Mouse (Mus musculus) E14TG2a.4 (cell line): ENCODE measurements around the gene Gm7075.
A peak's percentile ranks its signal among the peaks of the same experiment; 100 is the strongest.

Source experiments
- H3K27me3 ChIP-seq: 2 replicates; pipeline ENCODE4 v1.6.1; 2014; ENCODE audit warnings: low read length, control low read depth; ENCODE audit not compliant: insufficient read depth
- H3K36me3 ChIP-seq: 2 replicates; pipeline ENCODE4 v1.6.1; 2014; ENCODE audit warnings: low read length, control low read depth; ENCODE audit not compliant: insufficient read depth
- H3K4me1 ChIP-seq: replicated peaks from 2 replicates; pipeline ENCODE4 v1.6.1; 2014; ENCODE audit warnings: low read depth, low read length, control low read depth
- H3K4me3 ChIP-seq: replicated peaks from 2 replicates; pipeline ENCODE4 v1.5.1; 2014; ENCODE audit warnings: mild to moderate bottlenecking, low read length
- H3K9me3 ChIP-seq: 2 replicates; pipeline ENCODE4 v1.6.1; 2014; ENCODE audit warnings: low read length, control low read depth
- CTCF ChIP-seq: conservative IDR thresholded peaks from 2 replicates; pipeline ENCODE4 v1.5.1; 2014; ENCODE audit warnings: low read length
- NANOG ChIP-seq: IDR thresholded peaks from 2 replicates; pipeline ENCODE4 v1.6.1; 2014; ENCODE audit warnings: borderline replicate concordance, low read length, mixed read lengths
- POU5F1 ChIP-seq: IDR thresholded peaks from 2 replicates; pipeline ENCODE4 v1.6.1; 2014; ENCODE audit warnings: low read length, borderline replicate concordance

The Gm7075 gene

DNA sequence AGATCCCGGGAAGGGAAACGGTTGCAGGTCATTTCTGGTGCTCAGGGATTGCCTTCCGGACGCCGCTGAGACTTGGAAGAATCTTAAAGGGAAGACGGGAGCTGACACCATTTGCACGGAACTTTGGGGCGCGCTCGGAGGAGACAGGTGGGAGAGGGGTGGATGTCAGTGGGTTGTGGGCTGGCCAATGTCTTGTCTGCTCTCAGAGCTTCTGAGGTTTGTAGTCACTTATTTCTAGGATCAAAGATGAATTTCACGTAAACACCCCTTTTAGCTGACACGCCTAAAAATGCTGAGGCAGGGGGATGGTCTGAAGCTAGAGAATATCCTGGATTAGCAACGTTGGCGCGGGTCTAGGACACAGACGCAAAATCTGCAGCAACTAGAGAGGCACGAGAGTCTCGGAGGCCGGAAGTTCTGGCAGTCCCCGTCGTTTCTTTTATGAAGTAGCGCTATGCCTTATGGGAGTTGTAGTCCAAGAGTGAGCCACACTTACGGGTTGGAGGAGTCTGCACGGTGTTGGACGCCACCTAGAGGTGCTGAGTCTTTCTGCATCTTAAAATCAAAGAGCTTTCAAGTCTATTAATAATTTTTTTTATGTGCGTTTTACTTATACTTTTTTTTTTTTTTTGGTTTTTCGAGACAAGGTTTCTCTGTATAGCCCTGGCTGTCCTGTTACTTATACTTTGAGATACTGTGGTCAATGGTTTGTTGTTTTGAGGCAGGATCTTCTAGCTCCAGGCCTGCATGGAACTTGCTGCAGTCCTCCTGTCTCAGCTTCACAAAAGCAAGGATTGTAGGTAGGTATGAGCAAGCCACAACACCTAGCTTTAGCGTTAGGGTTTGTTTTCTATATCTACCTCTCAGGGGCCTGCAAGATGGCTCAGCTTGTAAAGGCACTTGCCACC, 39.0 kb downstream of the Gm7075 start, which contains the start of gene Dnajc12:
TSS of gene Dnajc12 (plus strand) at position 72 of the 908 bp plus-strand sequence.
- Histone ChIP-seq H3K9me3 (no peaks in the 10 kb centered on the region), H3K36me3 (no peaks in the 10 kb centered on the region), H3K4me3 (peak within 1 kb of the TSS; percentile 82), H3K27me3 (0 out of 2 replicates have a peak, but pooled peaks cover 6% of the 10 kb centered on the region), H3K4me1 (peaks cover 22% of the 10 kb centered on the region)
- TF ChIP-seq POU5F1 (no peak), CTCF (peak; percentile 44), NANOG (no peak)

DNA sequence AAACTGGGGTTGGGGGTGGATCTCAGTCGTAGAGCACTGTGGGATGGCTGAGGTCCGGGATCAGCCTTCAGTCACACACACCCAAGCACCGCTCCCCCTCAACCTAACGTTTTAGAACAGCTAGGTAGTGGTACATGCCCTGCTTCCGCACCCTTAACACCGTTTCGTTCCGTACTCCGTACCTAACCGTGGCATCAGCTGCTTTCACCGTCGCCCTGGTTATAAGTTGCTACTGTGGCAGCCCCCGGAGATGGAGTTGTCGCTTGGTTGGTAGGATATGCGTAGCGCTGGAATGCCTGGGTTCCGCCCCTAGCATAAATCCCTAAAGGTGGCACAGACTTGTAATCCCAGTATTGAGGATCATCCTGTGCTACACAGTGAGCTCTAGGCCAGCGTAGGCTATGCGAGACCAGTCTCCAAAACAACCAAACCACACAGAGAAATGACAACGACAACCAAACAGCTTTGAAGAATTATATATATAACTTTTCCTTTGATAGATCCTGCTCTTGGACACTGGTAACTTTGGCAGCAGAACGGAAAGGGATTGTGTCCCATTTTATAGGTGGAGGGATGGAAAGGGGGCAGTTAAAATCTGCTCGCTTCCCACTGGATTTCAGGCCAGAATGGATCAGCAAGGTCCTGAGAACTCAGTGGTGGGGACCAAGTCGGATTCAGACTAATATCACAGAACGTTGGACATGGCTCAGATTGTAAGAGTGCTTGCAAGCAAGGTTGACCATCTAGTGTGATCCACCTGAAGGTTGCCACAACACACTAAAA, 39.9 kb downstream of the Gm7075 start, which contains the start of gene Sirt1:
TSS of gene Sirt1 (minus strand) at position 207 of the 783 bp plus-strand sequence.
- no peaks in the 10 kb centered on the region for H3K9me3 ChIP-seq
- 0 out of 2 replicates have a peak, but pooled peaks cover 6% of the 10 kb centered on the region for H3K27me3 ChIP-seq
- H3K36me3 ChIP-seq, result no peaks in the 10 kb centered on the region
- TF ChIP-seq CTCF (no peak), NANOG (no peak), POU5F1 (no peak)
- H3K4me3 ChIP-seq, result peak within 1 kb of the TSS; percentile 82
- H3K4me1 ChIP-seq, result peaks cover 17% of the 10 kb centered on the region

DNA sequence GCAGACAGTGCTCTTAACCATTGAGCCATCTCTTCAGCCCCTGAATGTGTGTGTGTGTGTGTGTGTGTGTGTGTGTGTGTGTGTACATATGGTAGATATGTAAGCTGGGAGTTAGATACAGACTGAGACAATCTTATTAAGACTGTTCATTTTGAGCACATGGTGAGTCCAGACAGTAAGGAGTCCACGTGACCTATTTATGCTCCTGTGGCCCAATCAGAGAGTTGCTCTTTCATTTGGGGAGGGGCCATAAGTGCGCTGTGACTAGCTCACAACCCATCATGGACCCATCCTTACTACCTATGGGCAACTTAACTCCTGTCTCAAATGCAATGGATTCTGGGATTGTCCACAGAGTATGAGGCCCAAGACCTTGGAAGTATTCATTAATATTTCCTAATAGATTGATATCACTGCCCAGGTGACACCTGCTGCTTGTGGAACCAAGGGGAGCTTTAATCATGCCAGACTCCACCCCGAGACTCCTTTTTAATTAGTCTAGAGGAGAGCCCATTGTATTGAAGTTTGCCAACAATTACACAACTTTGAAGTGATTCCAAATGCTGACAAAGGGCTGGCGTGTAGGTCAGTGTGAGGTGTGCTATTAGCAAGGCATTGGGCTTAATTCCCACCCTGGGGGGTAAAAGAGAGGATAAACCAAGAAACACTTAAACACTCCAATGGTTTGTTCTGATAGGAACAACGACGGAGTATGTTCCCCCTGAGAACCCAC, 42.5 kb downstream of the Gm7075 start:
- H3K4me1 ChIP-seq, result peaks cover 24% of the 10 kb centered on the region
- 0 out of 2 replicates have a peak, but pooled peaks cover 6% of the 10 kb centered on the region for H3K27me3 ChIP-seq
- no peak for TF ChIP-seq NANOG
- no peak for TF ChIP-seq POU5F1
- no peak for TF ChIP-seq CTCF
- H3K36me3 ChIP-seq, result no peaks in the 10 kb centered on the region
- no peak overlapping the region for H3K4me3 ChIP-seq
- no peaks in the 10 kb centered on the region for H3K9me3 ChIP-seq

DNA sequence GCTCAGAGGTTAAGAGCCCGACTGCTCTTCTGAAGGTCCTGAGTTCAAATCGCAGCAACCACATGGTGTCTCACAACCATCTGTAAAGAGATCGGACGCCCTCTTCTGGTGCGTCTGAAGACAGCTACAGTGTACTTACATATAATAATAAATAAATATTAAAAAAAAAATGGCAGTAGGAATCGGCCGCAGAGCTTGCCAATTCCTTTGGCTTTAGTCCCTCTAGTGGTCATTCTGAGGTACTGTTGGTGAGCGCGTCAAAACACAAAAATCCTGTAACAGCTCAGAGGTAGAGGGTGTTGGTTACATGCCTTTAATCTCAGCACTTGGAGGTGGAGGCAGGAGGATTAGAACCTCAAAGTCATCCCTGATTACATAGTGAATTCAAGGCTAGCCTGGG, 44.1 kb downstream of the Gm7075 start:
- no peak overlapping the region for H3K4me3 ChIP-seq

DNA sequence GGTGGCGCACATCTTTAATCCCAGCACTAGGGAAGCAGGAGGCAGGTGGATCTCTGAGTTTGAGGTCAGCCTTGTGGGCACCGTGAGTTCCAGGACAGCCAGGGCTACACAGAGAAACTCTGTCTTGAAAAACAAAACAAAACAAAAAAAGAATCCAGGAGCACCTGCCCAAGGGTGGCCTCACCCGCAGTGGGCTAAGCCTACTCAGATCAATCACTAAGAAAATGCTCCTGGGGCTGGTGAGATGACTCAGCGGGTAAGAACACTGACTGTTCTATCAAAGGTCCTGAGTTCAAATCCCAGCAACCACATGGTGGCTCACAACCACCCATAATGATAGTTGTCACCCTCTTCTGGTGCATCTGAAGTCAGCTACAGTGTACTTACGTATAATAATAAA, 45.3 kb downstream of the Gm7075 start:
- TF ChIP-seq POU5F1, result no peak
- TF ChIP-seq CTCF, result no peak
- no peak for TF ChIP-seq NANOG
- no peaks in the 10 kb centered on the region for H3K9me3 ChIP-seq

More for the DNA sequence above, 44.1 kb downstream of the Gm7075 start:
- H3K27me3 ChIP-seq, result 0 out of 2 replicates have a peak, but pooled peaks cover 6% of the 10 kb centered on the region
- H3K36me3 ChIP-seq, result no peaks in the 10 kb centered on the region
- no peak for TF ChIP-seq POU5F1
- TF ChIP-seq CTCF, result peak; percentile 77
- peaks cover 24% of the 10 kb centered on the region for H3K4me1 ChIP-seq
- no peaks in the 10 kb centered on the region for H3K9me3 ChIP-seq

More for the DNA sequence above, 45.3 kb downstream of the Gm7075 start:
- Histone ChIP-seq H3K4me1 (peaks cover 14% of the 10 kb centered on the region), H3K36me3 (no peaks in the 10 kb centered on the region), H3K4me3 (no peak overlapping the region), H3K27me3 (0 out of 2 replicates have a peak, but pooled peaks cover 2% of the 10 kb centered on the region)
